Mouse (Mus musculus): ENCODE results near the gene Mief1.

DNA sequence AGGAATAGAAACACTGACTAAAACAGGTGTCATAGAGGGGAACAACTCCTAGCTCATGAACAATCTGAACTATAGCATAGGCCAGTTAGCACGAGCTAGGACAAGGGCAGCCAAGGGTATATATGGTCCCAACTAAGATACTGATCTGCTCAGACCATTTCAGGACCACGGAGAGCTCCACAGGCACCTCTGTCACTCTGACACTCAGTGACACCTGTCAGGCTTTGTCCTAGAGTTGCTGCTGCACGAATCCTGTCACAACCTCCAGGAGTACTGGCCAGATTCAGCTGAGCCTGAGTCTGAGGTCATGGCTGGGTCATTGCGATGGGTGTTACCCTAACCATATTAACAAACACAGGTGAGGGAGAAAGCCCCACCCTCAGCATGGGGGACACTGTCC lies 30.4 kb upstream of the Mief1 start:
- TF ChIP-seq CTCF (IDR thresholded peaks at IDR 0.05; ENCODE audit: control insufficient read depth, insufficient read depth, insufficient replicate concordance, low read depth, low read length) (no peak), POLR2A (IDR thresholded peaks at IDR 0.05; ENCODE audit: control insufficient read depth, low read depth, low read length) (no peak)
